Mouse (Mus musculus): ENCODE measurements at regions not wholly inside any gene's neighbourhood (a gene's known extent, or its start where the extent isn't known, plus 50 kb on each side); places are given as distances from the start of the nearest gene placed in this dataset.

GRCm38 (mm10) chr7:130036845-130037572, 445.3 kb downstream of the Wdr11 start:
- DNase-seq (ENCODE audit: low spot score), result peak; percentile 76

GRCm38 (mm10) chr7:130037573-130037925, 445.9 kb downstream of the Wdr11 start:
- peak; percentile 38 for DNase-seq (ENCODE audit: low spot score)

- peak; percentile 23 for DNase-seq (ENCODE audit: low spot score)
Observed at GRCm38 (mm10) chr7:130040596-130040995, 448.9 kb downstream of the Wdr11 start.

- peak; percentile 64 for DNase-seq (ENCODE audit: low spot score)
Observed at GRCm38 (mm10) chr7:130041402-130041965, 449.8 kb downstream of the Wdr11 start.

GRCm38 (mm10) chr7:130042296-130042910, 450.7 kb downstream of the Wdr11 start:
- no peak for DNase-seq (ENCODE audit: low spot score)

- peak; percentile 37 for DNase-seq (ENCODE audit: low spot score)
Observed at GRCm38 (mm10) chr7:130043397-130044234, 452.0 kb downstream of the Wdr11 start.

GRCm38 (mm10) chr7:130044235-130044553, 452.5 kb downstream of the Wdr11 start:
- no peak for DNase-seq (ENCODE audit: low spot score)

- DNase-seq (ENCODE audit: low spot score), result peak; percentile 36
Observed at GRCm38 (mm10) chr7:130044581-130044980, 452.9 kb downstream of the Wdr11 start.

- no peak for DNase-seq (ENCODE audit: low spot score)
Observed at GRCm38 (mm10) chr7:130046086-130046485, 454.4 kb downstream of the Wdr11 start.

- DNase-seq (ENCODE audit: low spot score), result no peak
Observed at GRCm38 (mm10) chr7:130047293-130048034, 455.8 kb downstream of the Wdr11 start.

GRCm38 (mm10) chr7:130048106-130048772, 456.6 kb downstream of the Wdr11 start:
- no peak for DNase-seq (ENCODE audit: low spot score)

- DNase-seq (ENCODE audit: low spot score), result no peak
Observed at GRCm38 (mm10) chr7:130049461-130049860, 457.8 kb downstream of the Wdr11 start.

- no peak for DNase-seq (ENCODE audit: low spot score)
Observed at GRCm38 (mm10) chr7:130050120-130050519, 458.5 kb downstream of the Wdr11 start.

GRCm38 (mm10) chr7:130052376-130052775, 460.7 kb downstream of the Wdr11 start:
- no peak for DNase-seq (ENCODE audit: low spot score)

GRCm38 (mm10) chr7:130057708-130058107, 462.5 kb downstream of the Ate1 start:
- no peak for DNase-seq (ENCODE audit: low spot score)

- no peak for DNase-seq (ENCODE audit: low spot score)
Observed at GRCm38 (mm10) chr7:130058267-130058666, 461.9 kb downstream of the Ate1 start.

- no peak for DNase-seq (ENCODE audit: low spot score)
Observed at GRCm38 (mm10) chr7:130059684-130060607, 460.2 kb downstream of the Ate1 start.

- no peak for DNase-seq (ENCODE audit: low spot score)
Observed at GRCm38 (mm10) chr7:130064500-130064899, 455.7 kb downstream of the Ate1 start.

GRCm38 (mm10) chr7:130068316-130068715, 451.9 kb downstream of the Ate1 start:
- DNase-seq (ENCODE audit: low spot score), result peak; percentile 77

GRCm38 (mm10) chr7:130073388-130073787, 446.8 kb downstream of the Ate1 start:
- no peak for DNase-seq (ENCODE audit: low spot score)

Data from lung, postnatal 25 days (tissue).